Mouse (Mus musculus) lung, embryonic 16.5 days (tissue): ENCODE data around the gene Tm9sf1. TPM values are rescaled to one million over a fixed set of nuclear protein-coding genes. Genes with fewer than 3 reads are reported as not detected.
A peak's percentile ranks its signal among the peaks of the same experiment; 100 is the strongest.

Source experiments
- ATAC-seq: fragments of 200-750 bp; cut with Nextera tagmentation; 2 replicates; pipeline ENCODE4 v1.8.0; 2017; ENCODE audit warnings: low read depth, mild to moderate bottlenecking, moderate library complexity
- H3K27ac ChIP-seq: fragments of 300-500 bp; sonication (generic); 2 replicates; pipeline ENCODE4 v1.5.1; 2014; ENCODE audit warnings: mild to moderate bottlenecking, control low read depth, low read length
- H3K27me3 ChIP-seq: fragments of 300-500 bp; sonication (generic); 2 replicates; pipeline ENCODE4 v1.6.1; 2014; ENCODE audit warnings: low read depth, low read length, mixed read lengths; ENCODE audit not compliant: control insufficient read depth, insufficient read depth
- H3K36me3 ChIP-seq: fragments of 300-500 bp; sonication (generic); 2 replicates; pipeline ENCODE4 v1.6.1; 2014; ENCODE audit warnings: low read length; ENCODE audit not compliant: control insufficient read depth, insufficient read depth
- H3K4me1 ChIP-seq: fragments of 300-500 bp; sonication (generic); replicated peaks from 2 replicates; pipeline ENCODE4 v1.6.1; 2014; ENCODE audit warnings: low read length, mixed read lengths; ENCODE audit not compliant: control insufficient read depth, insufficient read depth
- H3K4me2 ChIP-seq: fragments of 300-500 bp; sonication (generic); 2 replicates; pipeline ENCODE4 v1.6.1; 2014; ENCODE audit warnings: low read depth, low read length, control low read depth
- H3K4me3 ChIP-seq: fragments of 300-500 bp; sonication (generic); 2 replicates; pipeline ENCODE4 v1.5.1; 2014; ENCODE audit warnings: mild to moderate bottlenecking, low read length, control low read depth
- H3K9ac ChIP-seq: fragments of 300-500 bp; sonication (generic); 2 replicates; pipeline ENCODE4 v1.6.1; 2014; ENCODE audit warnings: low read length, control low read depth
- H3K9me3 ChIP-seq: fragments of 300-500 bp; sonication (generic); 2 replicates; pipeline ENCODE4 v1.6.1; 2016; ENCODE audit warnings: low read length; ENCODE audit not compliant: control insufficient read depth
- WGBS: fragments of 180-500 bp; shearing (Covaris S2); extraction: QIAGEN DNeasy Blood & Tissue Kit; methylation state at CpG from one replicate; pipeline ENCODE4 v1.1.7; 2014; 5-methylcytosine and 5-hydroxymethylcytosine counted together
- polyA plus RNA-seq: library from polyadenylated mRNA; unstranded; fragments of >200 nt; fragmentation: Nextera tagmentation; extraction: Ambion mirVana; gene quantifications from 2 replicates; pipeline ENCODE4 v1.2.1, GENCODE M21; 2015

The Tm9sf1 gene
- polyA plus RNA-seq, 1 experiment from 2014 or later, result 121 TPM

DNA sequence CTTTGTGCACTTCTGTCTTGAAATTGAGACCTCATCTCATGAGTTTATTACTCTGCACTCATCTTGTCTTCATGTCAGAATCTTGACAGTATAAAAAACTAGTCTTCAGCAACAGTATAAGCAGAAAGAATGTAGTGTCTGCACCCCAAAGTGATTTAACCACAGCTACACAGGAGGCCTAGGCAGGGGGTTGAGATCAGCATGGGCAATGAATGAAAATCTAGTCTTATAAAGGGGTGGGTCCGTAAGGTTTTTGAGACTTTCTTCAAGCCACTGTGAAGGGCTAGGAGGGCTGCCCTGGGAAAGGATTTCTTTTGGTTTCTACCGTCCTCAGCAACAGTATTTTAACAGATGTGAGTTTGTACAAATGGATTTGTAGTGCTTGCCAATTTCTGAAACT, 17.0 kb upstream of the Tm9sf1 start:
- peak; percentile 5; the same call in 1 of the 2 replicates for ATAC-seq
- H3K27ac ChIP-seq, result 0 out of 2 replicates have a peak overlapping the region, but pooled peaks have one; percentile 9
- peaks cover 19% of the 10 kb centered on the region for H3K36me3 ChIP-seq
- H3K9me3 ChIP-seq, result no peaks in the 10 kb centered on the region
- peak overlapping the region; percentile 75 for H3K4me3 ChIP-seq
- H3K9ac ChIP-seq, result peak overlapping the region; percentile 70
- peak overlapping the region; percentile 61 for H3K4me2 ChIP-seq
- H3K27me3 ChIP-seq, result no peaks in the 10 kb centered on the region
- H3K4me1 ChIP-seq, result peaks cover 11% of the 10 kb centered on the region
- 46% methylated on average over 2 of the region's 2 CpGs for WGBS

DNA sequence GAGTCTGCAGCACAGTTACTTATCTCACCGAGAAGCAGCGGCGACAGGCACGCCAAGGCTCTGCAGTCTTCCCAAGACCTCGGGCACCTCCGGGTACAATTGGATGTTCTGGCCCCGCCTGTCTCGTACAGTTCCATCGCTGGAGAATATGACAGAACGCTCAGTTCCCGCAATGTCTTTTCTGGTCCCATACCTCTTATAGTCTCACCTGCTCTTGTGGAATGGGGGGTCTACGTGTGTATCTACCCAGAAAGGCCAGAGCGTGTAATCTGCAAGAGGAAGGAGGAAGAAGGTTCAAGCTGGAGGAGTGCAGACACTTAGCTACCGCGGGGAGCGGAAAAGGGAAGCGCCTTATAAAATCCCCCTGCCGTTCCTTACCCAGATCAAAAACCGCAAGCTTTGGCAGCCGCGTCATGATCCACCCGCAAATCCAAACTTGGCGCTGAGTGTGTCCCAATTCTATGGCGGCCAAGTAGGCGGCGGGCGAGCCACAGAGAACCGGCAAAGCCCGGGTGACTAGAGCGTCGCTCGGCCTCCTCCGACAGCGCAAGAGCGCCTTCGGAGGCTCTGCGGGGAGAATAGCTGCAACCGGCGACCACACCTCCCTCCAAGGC, 16.5 kb upstream of the Tm9sf1 start, which contains the start of gene Mdp1:
TSS of gene Mdp1 (minus strand) at position 549 of the 614 bp plus-strand sequence.
- peak within 1 kb of the TSS; percentile 61 for H3K4me2 ChIP-seq
- WGBS, result 0% methylated on average over 39 of the region's 39 CpGs

DNA sequence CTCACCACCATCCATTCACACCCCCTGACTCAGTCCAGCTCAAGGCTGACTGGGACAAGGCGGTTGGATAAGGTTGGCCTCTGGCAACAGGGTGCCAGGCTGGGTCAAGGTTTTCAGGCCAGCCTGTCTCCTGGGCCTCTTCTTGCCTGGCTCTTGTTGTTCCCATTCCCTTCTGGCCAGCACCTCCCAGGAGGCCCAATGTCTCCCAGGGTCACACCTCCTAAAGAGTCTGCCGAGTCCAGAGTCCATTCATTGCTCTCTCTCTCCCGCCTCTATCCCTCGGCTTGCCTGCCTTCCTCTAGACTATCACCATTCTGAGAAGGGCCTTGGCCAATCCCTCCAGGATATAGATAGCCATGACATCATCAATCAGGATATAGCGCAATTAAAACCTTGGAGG, 14.4 kb upstream of the Tm9sf1 start:
- WGBS, result 84% methylated on average over 5 of the region's 5 CpGs
- Histone ChIP-seq H3K36me3 (peaks cover 14% of the 10 kb centered on the region; the same call in 1 of the 2 replicates), H3K4me1 (peaks cover 11% of the 10 kb centered on the region), H3K27ac (no peak overlapping the region), H3K27me3 (no peaks in the 10 kb centered on the region), H3K9ac (no peak overlapping the region), H3K4me2 (no peak overlapping the region), H3K9me3 (no peaks in the 10 kb centered on the region), H3K4me3 (no peak overlapping the region)
- ATAC-seq, result no peak

More for the DNA sequence above, 16.5 kb upstream of the Tm9sf1 start, which contains the start of gene Mdp1:
- Histone ChIP-seq H3K9ac (peak within 1 kb of the TSS; percentile 70), H3K4me1 (peaks cover 11% of the 10 kb centered on the region), H3K9me3 (no peaks in the 10 kb centered on the region), H3K27ac (peak within 1 kb of the TSS; percentile 26), H3K36me3 (peaks cover 19% of the 10 kb centered on the region), H3K27me3 (no peaks in the 10 kb centered on the region), H3K4me3 (peak within 1 kb of the TSS; percentile 75)
- peak; percentile 97 for ATAC-seq

DNA sequence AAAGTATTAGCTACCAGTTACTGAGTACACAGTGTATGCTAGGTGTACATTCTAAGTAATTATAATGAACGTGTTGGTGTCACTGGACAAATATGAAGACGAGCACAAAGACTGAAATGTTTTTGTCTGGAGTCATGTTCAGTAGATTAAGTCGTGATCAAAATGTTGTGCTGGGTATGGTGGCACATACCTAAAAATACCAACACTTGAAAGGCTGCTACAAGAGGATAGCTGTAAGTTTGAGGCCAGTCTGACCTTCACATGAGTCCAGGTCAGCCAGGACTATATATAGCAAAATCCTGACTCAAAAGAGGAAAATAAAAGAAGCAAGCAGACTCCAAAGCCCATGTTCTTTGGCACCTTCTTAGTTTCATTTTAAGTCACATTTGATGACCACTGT, 13.3 kb upstream of the Tm9sf1 start:
- no peak for ATAC-seq
- Histone ChIP-seq H3K9ac (no peak overlapping the region), H3K36me3 (peaks cover 8% of the 10 kb centered on the region; the same call in 1 of the 2 replicates), H3K27me3 (no peaks in the 10 kb centered on the region), H3K9me3 (no peaks in the 10 kb centered on the region), H3K4me3 (no peak overlapping the region), H3K27ac (no peak overlapping the region), H3K4me1 (peaks cover 11% of the 10 kb centered on the region), H3K4me2 (no peak overlapping the region)
- 77% methylated on average over 3 of the region's 3 CpGs for WGBS

DNA sequence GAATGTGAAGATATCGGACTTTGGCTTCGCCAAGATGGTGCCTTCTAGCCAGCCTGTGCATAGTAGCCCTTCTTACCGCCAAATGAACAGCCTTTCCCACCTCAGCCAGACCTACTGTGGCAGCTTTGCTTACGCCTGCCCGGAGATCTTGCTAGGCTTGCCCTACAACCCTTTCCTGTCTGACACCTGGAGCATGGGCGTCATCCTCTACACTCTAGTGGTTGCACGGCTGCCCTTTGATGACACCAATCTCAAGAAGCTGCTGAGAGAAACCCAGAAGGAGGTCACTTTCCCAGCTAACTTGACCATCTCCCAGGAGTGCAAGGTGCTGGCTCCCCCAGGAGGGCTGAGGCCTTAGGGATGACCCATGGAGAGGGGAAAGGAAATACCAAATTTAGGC, 7.9 kb upstream of the Tm9sf1 start:
- H3K27ac ChIP-seq, result no peak overlapping the region
- H3K36me3 ChIP-seq, result no peaks in the 10 kb centered on the region
- ATAC-seq, result no peak
- no peak overlapping the region for H3K4me2 ChIP-seq
- no peaks in the 10 kb centered on the region for H3K4me1 ChIP-seq
- H3K27me3 ChIP-seq, result no peaks in the 10 kb centered on the region
- WGBS, result 81% methylated on average over 7 of the region's 7 CpGs
- no peak overlapping the region for H3K9ac ChIP-seq
- H3K4me3 ChIP-seq, result no peak overlapping the region
- H3K9me3 ChIP-seq, result no peaks in the 10 kb centered on the region

DNA sequence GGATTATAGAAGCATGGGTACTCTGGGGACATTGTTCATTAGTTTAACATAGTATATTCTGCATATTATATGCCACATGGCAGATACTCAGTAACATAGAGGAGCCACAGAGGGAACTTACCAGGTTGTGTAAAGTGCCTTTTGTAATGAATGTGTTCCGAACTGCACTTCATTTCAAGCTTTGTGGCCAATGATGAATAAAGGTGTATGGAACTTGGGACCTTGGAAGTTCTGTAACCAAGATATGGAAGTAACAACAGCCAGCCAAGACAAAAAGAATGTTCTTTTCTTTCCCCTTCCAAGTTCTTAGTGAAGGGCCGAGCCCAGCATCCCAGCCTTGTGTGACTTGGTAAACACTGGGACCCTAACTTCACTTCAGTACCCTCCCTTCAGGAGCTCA, 6.3 kb upstream of the Tm9sf1 start, which contains the start of gene Tssk4:
TSS of gene Tssk4 (plus strand) at position 301 of the 400 bp plus-strand sequence.
- H3K36me3 ChIP-seq, result no peaks in the 10 kb centered on the region
- 93% methylated on average over 2 of the region's 2 CpGs for WGBS
- no peaks in the 10 kb centered on the region for H3K27me3 ChIP-seq
- no peaks in the 10 kb centered on the region for H3K9me3 ChIP-seq
- no peak for ATAC-seq
- no peak within 1 kb of the TSS for H3K4me3 ChIP-seq
- H3K4me2 ChIP-seq, result no peak within 1 kb of the TSS
- H3K4me1 ChIP-seq, result peaks cover 1% of the 10 kb centered on the region
- no peak within 1 kb of the TSS for H3K27ac ChIP-seq
- no peak within 1 kb of the TSS for H3K9ac ChIP-seq

DNA sequence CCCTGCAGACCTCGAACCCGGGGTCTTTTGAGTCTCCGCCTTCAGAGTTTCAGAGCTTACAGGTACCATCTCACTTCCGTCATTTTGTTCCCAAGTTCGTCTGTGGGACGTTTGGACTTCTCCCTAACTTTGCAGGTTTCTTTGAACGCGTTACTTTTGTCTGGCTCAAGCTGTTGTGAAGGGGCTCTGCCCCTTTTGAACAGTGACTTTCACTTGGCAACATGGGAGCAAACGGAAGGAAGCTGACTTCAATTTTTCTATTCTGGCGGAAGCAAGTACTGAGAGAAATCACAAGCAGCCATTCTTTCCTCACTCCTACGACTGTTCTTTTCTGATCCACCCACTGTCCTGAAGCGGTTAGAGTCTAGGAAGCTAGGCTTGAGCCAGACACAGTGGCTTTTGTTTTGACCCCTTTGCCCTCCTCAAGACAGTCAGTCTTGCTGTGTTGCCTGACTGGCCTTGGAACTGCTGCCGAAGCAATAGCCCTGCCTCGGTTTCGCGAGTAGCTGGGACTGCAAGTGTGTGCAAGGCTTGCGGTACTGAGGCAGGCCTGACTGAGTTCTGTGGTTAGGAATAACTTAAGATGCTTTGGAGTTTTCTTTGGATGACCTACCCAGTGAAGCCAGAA, 769 bp upstream of the Tm9sf1 start:
- H3K4me2 ChIP-seq, result peak overlapping the region; percentile 87
- peak overlapping the region; percentile 96 for H3K4me3 ChIP-seq
- H3K27me3 ChIP-seq, result no peaks in the 10 kb centered on the region
- WGBS, result 14% methylated on average over 17 of the region's 17 CpGs
- H3K9me3 ChIP-seq, result no peaks in the 10 kb centered on the region
- peaks cover 19% of the 10 kb centered on the region for H3K36me3 ChIP-seq
- H3K4me1 ChIP-seq, result peaks cover 13% of the 10 kb centered on the region
- H3K27ac ChIP-seq, result peak overlapping the region; percentile 97
- ATAC-seq, result no peak
- peak overlapping the region; percentile 98 for H3K9ac ChIP-seq

DNA sequence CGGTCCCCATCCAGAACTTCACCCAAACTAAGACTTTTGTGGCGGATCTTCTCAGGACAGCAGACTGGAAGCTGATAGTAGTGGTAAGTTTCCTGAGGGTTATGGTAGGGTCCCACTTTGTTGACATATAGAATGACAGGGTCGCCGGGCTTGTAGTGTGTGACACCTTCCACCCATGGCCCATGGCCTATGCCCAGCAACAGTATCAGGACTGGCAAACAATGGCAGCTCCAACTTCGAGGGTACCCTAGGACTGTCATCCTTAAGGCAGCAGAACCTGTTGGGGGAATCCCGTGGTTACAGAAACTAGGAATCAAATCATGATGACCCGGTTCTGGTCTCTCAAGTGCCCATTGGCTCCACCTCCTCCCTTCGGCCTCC, 937 bp downstream of the Tm9sf1 start:
- H3K36me3 ChIP-seq, result peaks cover 32% of the 10 kb centered on the region
- H3K27me3 ChIP-seq, result no peaks in the 10 kb centered on the region
- H3K4me2 ChIP-seq, result peak overlapping the region; percentile 87
- H3K4me1 ChIP-seq, result peaks cover 13% of the 10 kb centered on the region
- WGBS, result 12% methylated on average over 8 of the region's 8 CpGs
- H3K9ac ChIP-seq, result peak overlapping the region; percentile 98
- H3K9me3 ChIP-seq, result no peaks in the 10 kb centered on the region
- peak overlapping the region; percentile 96 for H3K4me3 ChIP-seq
- H3K27ac ChIP-seq, result peak overlapping the region; percentile 97
- ATAC-seq, result 0 out of 2 replicates have a peak, but pooled peaks have one; percentile 20

DNA sequence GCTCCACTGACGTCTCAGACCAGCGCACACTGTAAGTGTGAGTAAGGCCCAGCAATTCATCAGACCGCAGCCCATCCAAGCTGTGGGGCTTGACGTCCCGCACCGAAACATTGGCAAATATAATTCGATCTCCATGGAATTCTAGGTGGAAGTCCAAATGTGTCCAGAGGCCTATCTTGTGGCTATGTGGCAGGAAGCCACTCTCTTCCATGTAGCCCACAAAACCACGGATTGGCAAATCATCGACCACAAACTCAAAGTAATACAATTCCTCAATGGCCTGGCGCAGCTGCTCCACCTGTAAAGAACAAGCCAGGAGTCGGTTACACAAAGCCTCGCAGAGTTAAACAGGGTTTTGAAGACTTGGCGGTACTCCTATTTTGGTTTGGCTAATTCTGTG, 2.3 kb downstream of the Tm9sf1 start:
- no peak for ATAC-seq
- peaks cover 38% of the 10 kb centered on the region for H3K36me3 ChIP-seq

More for the DNA sequence above, 2.3 kb downstream of the Tm9sf1 start:
- H3K27ac ChIP-seq, result no peak overlapping the region
- H3K27me3 ChIP-seq, result no peaks in the 10 kb centered on the region
- no peak overlapping the region for H3K4me3 ChIP-seq
- no peaks in the 10 kb centered on the region for H3K9me3 ChIP-seq
- H3K4me1 ChIP-seq, result peaks cover 13% of the 10 kb centered on the region
- no peak overlapping the region for H3K4me2 ChIP-seq
- H3K9ac ChIP-seq, result no peak overlapping the region
- WGBS, result 91% methylated on average over 13 of the region's 13 CpGs
